Mouse (Mus musculus) hindlimb bud, embryonic 11.5 days (tissue): Measurements from ENCODE around the gene Sp110.
"Not testable (repeated sequence)": the region's sequence is repeated elsewhere in the genome, so short reads cannot be mapped to it uniquely, and the experiment has no call there.

Source experiments
- DNase-seq: peaks from one replicate; pipeline ENCODE4 v3.0.0-alpha.2; 2012; ENCODE audit warnings: low read depth, low spot score; ENCODE audit errors: extremely low spot score

The Sp110 gene

DNA sequence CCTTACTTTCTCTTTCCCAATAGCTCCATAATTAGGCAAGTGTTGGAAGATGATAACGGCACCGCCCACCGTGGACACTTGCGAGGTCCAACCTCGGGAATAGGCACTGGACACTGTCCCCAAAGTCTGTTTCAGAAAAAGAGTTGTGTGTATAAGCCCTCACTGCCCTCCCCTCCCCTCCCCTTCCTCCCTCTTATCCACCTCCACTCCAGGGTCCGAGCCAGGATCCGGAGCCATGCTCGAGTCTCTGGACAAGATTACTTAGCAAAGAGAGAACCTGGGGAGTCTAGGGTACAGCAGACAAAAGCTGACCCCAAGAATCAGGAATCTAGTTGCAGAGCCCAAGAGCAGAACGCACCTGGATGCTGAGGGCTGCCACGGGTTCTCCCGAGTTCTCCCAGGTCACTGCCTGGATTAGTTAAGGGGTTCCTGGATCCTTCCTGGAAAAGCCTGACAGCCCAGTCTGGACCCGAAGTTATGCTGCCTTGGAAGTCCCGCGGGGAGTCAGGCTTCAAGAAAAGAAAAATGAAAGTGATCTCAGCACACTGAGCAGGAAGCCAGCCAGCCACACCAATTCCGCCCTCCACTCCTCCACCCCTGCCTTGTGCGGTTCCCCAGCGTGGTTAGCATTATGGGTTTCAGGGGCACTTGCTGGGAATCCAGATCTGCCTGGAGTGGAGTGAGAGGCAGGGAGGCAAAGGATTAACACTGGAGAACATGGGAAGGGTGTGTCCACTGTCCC lies at the start of gene Sp110:
Gene Sp110 (minus strand): TSS at position 547 of the 742 bp plus-strand sequence.
- DNase-seq, result not testable (repeated sequence)

DNA sequence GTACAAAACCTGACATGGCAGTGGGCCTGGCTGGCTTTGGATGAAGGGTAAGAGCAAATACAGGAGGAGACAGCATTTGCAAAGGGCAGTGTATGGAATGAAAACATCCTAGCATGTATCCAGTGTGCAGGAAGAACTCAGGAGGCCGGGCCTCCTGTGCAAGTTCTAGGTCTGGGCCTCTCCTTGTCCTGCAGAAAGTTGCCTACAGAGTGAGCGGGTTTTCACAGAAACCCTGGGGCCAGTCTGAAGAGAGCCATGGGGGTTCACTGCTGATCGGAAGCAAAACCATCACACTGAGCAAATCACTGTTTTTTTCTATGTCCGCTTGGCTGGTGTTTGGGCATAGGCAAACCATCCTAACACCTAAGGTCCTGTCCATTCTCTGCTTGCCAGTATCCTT lies 39.5 kb upstream of the Sp110 start:
- DNase-seq, result not testable (repeated sequence)

- DNase-seq, result not testable (repeated sequence)
These were observed 38.3 kb upstream of the Sp110 start for GRCm38 (mm10) chr1:85636936-85637335.

- DNase-seq, result not testable (repeated sequence)
These were observed 20.1 kb upstream of the Sp110 start for GRCm38 (mm10) chr1:85618689-85619088.

GRCm38 (mm10) chr1:85617161-85617560 lies 18.5 kb upstream of the Sp110 start:
- not testable (repeated sequence) for DNase-seq

- not testable (repeated sequence) for DNase-seq
These were observed 17.2 kb upstream of the Sp110 start for GRCm38 (mm10) chr1:85615819-85616218.

DNA sequence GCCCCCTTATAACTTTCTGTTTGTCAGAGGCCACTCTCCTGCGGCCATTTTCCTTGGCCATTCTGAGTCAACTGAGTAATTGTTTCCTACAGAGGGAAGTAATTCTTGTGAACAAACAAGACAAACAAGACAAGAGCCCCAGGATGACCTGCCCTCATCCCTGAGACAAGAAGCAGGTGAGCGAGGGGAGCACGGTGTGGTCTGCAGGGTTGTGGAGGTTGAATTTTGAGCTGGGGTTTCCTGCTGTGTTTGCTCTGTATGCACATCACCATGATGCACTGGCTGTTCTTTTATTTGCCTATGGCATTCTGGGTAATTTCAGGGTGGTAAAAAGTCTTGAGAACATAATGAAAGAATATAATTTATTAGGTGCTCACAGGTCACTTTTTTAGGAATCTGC lies 16.5 kb upstream of the Sp110 start:
- DNase-seq, result not testable (repeated sequence)

DNA sequence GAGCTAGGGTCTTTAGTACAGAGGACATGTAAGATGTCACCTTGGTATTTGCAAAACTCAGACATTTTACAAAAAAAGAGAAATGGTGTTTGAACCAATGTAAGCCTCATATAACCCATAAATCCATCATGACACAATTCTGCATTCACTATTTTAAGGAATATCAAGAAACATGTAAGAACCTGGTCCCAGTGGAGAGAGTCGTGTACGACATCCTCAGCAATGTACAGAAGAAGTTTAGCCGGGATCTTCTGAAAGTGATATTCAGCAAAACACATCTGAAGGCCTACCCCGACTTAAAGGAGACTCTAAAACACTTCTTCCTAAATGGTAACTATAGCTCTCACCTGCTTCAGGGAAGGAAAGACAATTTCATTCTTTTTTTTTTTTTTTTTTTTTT lies 12.0 kb upstream of the Sp110 start:
- not testable (repeated sequence) for DNase-seq

- not testable (repeated sequence) for DNase-seq
These were observed 9.7 kb upstream of the Sp110 start for GRCm38 (mm10) chr1:85608361-85608760.

DNA sequence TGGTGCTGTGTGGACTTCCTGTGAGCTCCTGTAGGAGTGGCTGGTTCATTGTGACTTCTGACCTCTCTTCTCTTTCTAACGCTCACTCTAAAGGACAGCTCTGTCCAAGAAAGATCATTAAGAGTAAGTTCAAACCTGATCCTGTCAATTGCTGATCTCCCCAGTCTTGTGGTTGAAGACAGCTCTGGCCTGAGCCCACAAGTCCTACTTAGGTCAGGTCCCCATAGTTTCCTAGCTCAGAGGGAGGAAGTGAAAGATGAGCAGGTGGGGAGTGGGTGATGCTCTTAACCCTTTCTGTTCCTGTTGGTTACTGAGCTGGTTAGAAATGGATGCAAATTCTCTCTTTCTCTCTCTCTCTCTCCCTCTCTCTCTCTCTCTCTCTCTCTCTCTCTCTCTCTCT lies 5.7 kb upstream of the Sp110 start:
- DNase-seq, result not testable (repeated sequence)

GRCm38 (mm10) chr1:85600794-85601193 lies 2.2 kb upstream of the Sp110 start:
- not testable (repeated sequence) for DNase-seq

DNA sequence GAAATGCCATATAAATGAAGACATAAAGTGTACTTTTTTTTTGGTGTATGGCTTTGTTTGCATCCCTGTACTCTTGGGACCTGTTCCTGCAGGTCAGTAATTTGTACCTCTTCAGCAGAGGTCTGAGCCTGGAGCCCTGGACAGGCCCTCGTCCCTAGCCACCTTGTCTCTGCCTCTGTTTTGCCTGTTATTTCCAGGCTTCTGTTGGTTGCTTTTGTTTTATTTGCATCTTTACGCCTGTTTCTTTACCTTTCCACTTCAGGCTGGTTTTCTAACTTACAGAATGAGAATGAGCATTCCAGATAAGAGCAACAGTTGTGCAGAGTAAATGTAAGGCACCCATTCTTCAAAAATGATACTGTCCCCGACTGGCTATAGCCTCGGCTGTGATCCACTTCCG lies 1.5 kb upstream of the Sp110 start, which contains the start of gene Sp140:
Gene Sp140 (plus strand): TSS at position 301 of the 400 bp plus-strand sequence.
- DNase-seq, result not testable (repeated sequence)

DNA sequence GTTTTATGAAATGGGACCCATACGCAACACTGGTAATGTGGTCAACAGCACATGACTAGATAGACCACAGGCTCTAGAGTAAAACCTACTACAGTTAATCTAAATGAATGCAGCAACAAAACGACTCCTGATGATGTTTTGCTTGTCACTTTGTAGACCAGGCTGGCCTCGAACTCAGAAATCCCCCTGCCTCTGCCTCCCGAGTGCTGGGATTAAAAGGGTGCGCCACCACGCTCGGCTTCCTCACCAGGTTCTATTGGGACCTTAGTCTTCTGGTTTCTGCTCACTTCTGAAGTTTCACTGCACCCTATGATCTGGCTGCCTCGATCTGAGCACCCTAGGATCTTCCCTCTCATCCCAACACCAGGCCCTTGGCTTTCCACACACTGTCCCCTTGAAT lies 6.1 kb downstream of the Sp110 start:
- not testable (repeated sequence) for DNase-seq

GRCm38 (mm10) chr1:85588697-85589096 lies 9.9 kb downstream of the Sp110 start:
- DNase-seq, result not testable (repeated sequence)

DNA sequence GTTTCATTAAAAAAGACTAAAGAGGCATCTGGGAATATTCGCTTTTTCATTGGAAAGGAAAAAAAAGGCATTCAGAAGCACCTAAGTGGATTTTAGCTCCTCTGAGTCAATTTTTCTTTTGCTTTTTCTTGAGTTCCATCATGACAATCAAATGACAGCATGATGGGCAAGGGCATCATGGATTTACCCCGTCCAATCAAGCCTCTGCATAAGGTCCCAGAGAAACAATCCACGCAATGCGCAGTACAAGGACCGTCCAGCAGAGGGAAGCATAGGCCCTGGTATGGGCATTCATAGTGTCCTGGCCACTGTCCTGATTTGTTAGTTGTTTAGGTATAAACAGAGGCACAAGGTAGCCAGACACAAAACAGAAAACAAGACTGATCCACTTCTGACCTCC lies 17.1 kb downstream of the Sp110 start:
- DNase-seq, result not testable (repeated sequence)

DNA sequence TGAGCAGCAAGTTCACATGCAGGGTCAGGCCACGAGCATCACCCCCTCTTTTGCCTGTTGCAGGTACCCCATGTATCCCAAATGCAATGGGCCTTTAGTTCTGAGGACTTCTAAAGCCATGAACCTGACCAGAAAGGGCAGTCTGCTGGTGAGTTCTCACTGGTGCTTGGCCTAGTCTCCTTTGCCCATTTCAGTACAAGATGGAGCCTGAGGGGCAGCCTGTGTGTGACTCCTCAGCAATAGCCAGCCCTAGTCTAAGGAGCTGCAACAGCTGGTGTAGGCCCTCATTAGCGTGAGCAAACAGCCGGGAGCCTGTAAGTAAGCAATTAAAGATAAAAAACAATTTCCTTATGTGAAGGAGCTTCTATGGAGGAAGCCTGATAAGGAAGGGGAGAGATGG lies 18.0 kb downstream of the Sp110 start:
- DNase-seq, result not testable (repeated sequence)

GRCm38 (mm10) chr1:85580148-85580534 lies 18.5 kb downstream of the Sp110 start:
- DNase-seq, result not testable (repeated sequence)

- not testable (repeated sequence) for DNase-seq
These were observed 19.1 kb downstream of the Sp110 start for GRCm38 (mm10) chr1:85579199-85580147.

DNA sequence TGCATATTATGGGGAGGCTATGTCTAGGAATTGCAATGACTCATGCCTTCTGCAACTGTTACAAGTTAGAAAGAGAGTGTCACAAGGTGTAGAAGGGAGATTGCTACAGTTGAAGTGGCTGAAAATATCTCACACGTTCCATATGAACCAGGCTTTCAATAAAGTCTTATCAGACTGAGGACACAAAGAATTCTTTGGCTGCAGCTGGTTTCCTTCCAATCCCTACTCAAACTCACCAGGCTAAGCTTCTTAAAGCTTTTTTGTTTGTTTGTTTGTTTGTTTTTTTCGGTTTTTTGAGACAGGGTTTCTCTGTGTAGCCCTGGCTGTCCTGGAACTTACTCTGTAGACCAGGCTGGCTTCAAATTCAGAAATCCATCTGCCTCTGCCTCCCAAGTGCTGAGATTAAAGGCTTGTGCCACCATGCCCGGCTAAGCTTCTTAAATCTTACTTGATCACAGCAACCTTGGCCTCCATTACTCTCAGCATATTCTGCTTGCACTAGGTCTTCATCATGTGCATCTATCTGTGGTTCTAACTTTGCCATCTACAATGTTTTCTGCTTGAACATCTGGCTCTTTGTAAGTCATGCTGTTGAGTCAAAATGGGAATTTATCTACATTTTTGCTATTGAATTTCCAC lies 20.1 kb downstream of the Sp110 start:
- DNase-seq, result not testable (repeated sequence)

DNA sequence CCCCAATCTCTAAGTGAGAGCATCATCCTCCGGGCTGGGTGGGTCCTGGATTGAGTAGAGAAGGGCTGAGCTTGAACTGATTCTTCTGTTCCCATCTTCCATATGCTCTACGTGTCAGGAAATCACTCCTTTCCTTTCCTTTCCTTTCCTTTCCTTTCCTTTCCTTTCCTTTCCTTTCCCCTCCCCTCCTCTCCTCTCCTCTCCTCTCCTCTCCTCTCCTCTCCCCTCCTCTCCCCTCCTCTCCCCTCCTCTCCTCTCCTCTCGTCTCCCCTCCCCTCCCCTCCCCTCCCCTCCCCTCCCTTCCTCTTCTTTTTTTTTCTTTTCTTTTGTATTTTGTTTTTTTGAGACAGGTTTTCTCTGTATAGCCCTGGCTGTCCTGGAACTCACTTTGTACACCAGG lies 23.2 kb downstream of the Sp110 start, which contains the start of gene G530012D18Rik:
Gene G530012D18Rik (plus strand): TSS at position 301 of the 400 bp plus-strand sequence.
- not testable (repeated sequence) for DNase-seq

DNA sequence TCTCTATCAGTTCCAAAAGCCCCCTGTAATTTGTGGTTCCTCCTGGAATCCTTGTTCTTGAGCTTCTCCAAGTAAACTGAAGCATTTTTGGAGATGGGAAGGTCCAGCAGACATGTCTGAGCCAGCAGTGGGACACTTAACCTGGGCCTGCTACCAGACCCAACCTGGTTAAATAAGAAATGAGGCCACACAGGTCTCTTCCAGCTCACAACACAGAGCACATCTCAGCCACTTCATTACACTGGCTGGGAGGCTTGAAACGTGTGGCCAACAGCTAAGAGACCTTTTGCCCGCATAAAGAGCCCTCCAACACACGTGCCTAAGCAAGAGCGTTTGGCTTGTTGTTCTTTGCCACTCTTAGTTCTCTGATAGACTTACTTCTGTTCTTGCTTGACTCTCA lies 25.1 kb downstream of the Sp110 start:
- DNase-seq, result not testable (repeated sequence)
